Mouse (Mus musculus): ENCODE results near the gene Neil1.

GRCm38 (mm10) chr9:57196708-57197107 lies 48.6 kb upstream of the Neil1 start:
- TF ChIP-seq POLR2A (IDR thresholded peaks at IDR 0.05; ENCODE audit: control insufficient read depth, extremely low read depth, insufficient read depth, low read length, poor library complexity) (no peak), CTCF (IDR thresholded peaks at IDR 0.05; ENCODE audit: borderline replicate concordance, control insufficient read depth, extremely low read depth, insufficient read depth, low read length, poor library complexity) (no peak)
